Mouse (Mus musculus) CH12F3 (cell line): ENCODE measurements around the gene Traf3ip2.

ENCODE experiments used
- in situ Hi-C: fragments of 300-500 bp; cut with MboI; formaldehyde crosslinking; loops from 2 replicates; pipeline ENCODE4 v1.14.3; 2020; ENCODE audit warnings: low sequenced_read_pairs

Traf3ip2 gene

DNA sequence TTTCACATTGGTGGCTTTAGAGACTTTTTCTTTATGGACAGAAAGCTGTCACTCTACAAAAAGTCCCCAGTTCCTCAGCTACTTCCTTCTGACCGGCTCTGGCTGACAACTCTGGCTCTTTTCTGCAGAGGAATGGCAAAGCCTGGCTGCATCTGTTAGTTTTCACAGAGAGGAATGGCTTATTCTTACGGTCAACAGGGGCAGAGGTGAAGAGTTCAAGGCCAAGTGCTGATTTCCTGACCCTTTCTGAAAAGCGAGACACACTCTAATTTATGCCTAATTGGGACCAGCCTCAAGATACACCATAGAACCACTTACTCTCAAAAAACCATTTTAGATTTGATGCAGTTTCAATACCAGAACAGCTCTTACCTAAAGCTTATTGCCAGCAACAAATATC, 61.4 kb downstream of the Traf3ip2 start:
- in situ Hi-C loops, result no loop called here

DNA sequence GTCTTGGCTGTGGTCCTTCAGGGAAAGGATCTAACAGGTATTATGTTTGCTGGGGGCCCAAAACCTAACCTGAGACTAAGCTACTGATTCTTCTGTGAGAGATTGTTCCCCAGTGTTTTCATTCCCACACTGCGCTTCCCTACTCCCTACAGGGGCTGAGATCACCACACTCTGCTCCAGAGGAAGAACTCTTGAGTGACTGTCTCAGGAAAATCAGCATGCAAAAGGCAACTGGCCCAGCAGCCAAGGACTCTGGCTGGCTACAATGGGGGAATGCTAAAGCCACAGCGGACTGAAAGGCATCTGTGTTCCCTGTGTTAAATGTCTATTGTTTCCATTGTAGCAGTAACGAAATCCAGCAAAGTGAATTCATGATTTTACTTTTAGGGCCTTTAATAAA, 62.0 kb downstream of the Traf3ip2 start:
- in situ Hi-C loops, result no loop called here

DNA sequence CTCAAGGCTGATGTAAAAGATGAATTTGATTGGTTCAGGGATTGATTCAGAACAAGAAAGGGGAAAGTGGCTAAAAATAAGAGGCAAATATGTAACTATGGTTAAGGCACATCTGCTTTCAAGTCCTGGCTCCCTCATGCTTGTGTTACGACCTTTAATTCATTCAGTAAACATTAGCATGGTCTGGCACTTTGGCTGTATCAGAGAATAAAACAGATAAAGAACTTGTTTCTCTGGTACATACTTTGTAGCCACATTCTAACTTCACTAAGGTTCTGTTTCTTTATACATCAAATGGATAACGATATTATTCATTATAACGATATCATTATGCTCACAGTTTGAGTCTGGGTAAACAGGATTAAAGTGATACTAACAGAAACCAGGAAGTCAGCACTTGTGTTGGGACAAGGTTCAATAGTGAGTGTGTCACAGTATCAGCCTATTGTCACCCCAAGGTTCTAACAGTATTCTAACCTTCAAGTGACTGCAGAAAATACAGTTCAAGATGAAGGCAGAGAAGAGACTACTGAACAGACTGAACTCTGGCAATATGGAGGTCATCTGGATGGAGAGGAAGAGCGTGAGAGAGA, 65.6 kb downstream of the Traf3ip2 start:
- in situ Hi-C loops, result no loop called here

DNA sequence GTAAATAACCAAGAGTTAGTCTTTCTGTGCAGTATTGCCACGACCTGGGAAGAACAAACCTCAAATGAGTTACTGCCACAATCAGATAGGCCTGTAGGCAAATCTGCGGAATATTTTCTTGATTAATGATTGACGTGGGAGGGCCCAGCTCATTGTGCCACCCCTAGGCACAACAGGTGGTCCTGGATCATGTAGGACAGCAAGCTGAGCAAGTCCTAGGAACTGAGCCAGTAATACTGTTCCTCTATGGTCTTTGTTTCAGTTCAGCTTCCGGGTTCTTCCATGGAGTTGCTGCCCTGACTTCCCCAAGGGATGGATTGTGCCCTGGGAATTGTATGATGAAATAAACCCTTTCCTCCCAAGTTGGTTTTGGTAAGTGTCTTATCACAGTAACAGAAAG, 68.3 kb downstream of the Traf3ip2 start:
- in situ Hi-C loops, result no loop called here

DNA sequence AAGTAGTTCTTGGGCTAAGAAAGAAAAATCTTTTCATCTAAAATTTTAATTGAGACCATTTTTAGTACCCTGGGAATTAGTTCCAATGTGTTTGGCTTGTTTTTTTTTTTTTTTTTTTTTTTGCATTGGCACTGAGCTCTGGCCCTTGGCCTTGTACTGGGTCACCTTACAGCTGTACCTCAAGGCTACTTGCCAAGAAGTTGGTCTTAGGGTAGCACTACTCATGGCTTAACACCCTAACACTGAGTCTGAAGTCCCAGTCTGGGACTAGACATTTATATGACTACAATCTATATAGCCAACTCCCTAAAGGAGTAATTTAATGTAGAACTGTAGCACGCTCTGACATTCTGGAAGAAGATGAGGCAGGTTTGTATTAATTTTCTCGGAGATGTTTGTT, 69.8 kb downstream of the Traf3ip2 start:
- in situ Hi-C loops, result no loop called here

DNA sequence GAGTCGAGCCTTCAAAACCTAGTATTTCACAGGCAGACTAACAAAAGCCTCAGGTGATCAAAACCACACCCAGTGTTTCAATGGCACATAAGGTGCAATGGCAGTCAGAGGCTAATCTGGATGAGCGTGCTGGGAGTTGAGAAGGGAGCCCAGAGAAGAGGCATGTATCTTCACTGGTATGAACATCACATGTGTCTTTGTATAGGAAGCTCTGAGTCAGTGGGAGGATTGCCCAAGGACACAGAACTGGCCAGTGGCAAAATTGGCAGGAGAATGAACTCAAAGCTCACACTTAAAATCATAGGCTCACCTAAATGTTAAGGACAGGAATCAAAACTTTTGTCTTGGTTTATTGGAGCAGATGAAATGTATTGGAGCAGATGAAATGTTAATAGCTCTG, 70.7 kb downstream of the Traf3ip2 start:
- in situ Hi-C loops, result no loop called here

DNA sequence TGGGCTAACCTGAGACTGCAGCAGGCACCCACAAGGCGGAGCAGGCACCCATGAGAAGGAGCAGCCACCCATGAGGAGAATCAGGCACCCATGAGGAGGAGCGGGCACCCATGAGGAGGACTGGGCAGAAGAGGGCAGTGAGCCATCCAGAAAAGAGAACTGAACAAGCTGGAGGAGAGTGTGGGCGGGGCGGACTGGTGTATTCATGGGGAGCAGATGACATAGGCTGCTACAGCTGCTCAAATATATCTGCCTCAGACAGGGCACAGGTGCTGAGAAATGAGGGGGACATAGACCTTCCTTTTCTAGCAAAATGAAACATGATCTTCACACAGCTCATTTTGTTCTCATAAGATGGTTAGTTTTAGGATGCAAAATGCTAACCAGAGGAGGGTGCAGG, 74.1 kb downstream of the Traf3ip2 start:
- in situ Hi-C loops, result no loop called here

DNA sequence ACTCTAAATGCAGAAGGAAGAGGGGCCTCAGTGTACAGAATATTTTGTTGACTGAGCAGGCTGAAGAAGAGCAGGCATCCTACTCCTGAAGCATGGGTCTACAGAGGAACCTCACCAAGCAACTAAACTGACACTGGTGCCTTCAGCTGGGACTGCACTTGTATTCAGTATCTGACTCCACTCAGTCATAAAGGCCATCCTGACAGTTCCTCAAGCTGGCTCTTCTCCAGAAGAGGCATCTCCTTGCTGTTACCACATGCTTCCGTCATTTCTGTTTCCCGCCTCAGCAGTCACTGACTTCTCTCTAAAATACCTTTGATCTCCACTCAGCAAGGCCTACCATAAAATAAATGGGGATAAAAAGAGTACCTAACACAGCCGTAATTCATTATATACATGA, 75.1 kb downstream of the Traf3ip2 start:
- in situ Hi-C loops, result no loop called here

DNA sequence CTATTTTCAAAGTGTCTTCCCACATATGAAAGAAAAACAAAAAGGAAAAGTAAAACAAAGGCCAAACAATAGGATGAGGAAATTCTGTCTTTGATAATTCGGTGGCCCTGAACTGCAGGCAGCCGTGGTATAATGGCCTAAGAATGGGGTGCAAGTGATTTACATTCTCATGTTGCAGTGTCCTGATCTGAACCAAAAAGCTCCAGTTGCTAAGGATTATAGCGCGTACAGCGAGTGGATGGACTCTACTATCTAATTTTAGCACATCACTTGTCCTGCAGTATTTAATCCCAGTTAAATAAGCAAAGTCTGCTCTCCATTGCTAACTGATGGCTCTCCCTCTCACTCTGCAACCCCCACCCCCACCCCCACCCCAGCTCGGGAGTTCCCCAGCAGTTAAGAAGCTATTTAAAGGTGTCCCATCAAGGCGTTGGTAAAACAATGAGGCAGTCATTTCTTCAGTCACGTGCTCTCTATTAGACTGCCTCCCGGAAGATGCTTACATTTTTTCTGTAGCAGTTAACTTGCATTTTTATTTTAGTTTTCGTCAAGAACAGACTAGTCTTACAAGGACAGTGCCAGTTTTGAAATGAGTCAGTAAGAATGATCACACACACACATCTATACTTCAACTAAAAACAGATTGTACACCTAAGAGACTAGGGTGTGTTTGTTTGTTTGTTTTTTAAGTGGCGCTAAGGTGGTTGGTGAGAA, 78.8 kb downstream of the Traf3ip2 start:
- in situ Hi-C loops, result no loop called here

DNA sequence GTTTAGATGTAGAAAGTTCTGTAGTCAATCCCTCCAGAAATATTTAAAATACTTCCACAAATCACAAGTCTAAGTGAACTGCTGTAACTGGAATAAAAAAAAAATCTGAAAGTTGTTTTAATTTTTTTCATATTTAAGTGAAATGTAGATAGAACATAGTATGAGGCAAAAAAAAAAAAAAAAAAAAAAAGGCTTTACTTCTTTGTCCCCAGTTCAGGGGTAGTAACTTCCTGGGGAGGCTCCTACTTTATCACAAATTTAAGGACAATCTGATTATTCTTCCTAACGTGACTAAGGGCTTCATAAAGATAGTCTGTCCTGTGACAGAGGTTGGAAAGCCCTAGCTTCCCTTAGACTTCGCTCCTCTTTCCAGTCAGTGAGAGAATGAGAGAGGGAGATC, 79.4 kb downstream of the Traf3ip2 start:
- in situ Hi-C loops, result no loop called here
